Mouse (Mus musculus): Measurements from ENCODE around the gene Pten. TPM values are rescaled to one million over a fixed set of nuclear protein-coding genes. Genes with fewer than 3 reads are reported as not detected.
A peak's percentile ranks its signal among the peaks of the same experiment; 100 is the strongest.

Gene Pten
- total and polyA plus RNA-seq, 3 experiments: 24.1 to 41.5 (median 36.8) TPM

GRCm38 (mm10) chr19:32755792-32756635 is 1.3 kb upstream of the Pten start (continued):
- TF ChIP-seq MEF2A (IDR thresholded peaks at IDR 0.05; ENCODE audit: borderline replicate concordance, low read depth, low read length): peak; percentile 63; the same call in 1 of the 2 replicates
- TF ChIP-seq PAX5 (IDR thresholded peaks at IDR 0.05; ENCODE audit: low read length): no peak
- TF ChIP-seq USF1 (IDR thresholded peaks at IDR 0.05; ENCODE audit: low read depth, low read length): peak; percentile 90
- TF ChIP-seq SIN3A (IDR thresholded peaks at IDR 0.05; ENCODE audit: low read length): peak; percentile 89
- TF ChIP-seq NRF1 (IDR thresholded peaks at IDR 0.05; ENCODE audit: low read depth, low read length): peak; percentile 54
- TF ChIP-seq HCFC1 (IDR thresholded peaks at IDR 0.05; ENCODE audit: low read depth, low read length): peak; percentile 60; the same call in 1 of the 2 replicates
- peak; percentile 79 for TF ChIP-seq NELFE (IDR thresholded peaks at IDR 0.05; ENCODE audit: low read depth, low read length)
- peak; percentile 93 for TF ChIP-seq TBP (conservative IDR thresholded peaks at IDR 0.05; ENCODE audit: low read depth, low read length)
- no peak for TF ChIP-seq CHD1 (IDR thresholded peaks at IDR 0.05; ENCODE audit: low read depth, low read length)
- peak; percentile 37 for TF ChIP-seq SMC3 (IDR thresholded peaks at IDR 0.05; ENCODE audit: low read depth, low read length)
- peak; percentile 33; the same call in 1 of the 2 replicates for TF ChIP-seq ELF1 (IDR thresholded peaks at IDR 0.05; ENCODE audit: low read depth, low read length)
- peak in 1 of 2 experiments; percentile 53; a peak in 2 of 4 replicates for TF ChIP-seq CTCF (conservative IDR thresholded peaks at IDR 0.05 in 1 of 2, IDR thresholded peaks at IDR 0.05 in 1 of 2; ENCODE audit: low read depth in 2 of 2, low read length in 2 of 2)
- no peak for TF ChIP-seq ZC3H11A (IDR thresholded peaks at IDR 0.05; ENCODE audit: low read depth, low read length)

GRCm38 (mm10) chr19:32756636-32756899 is 729 bp upstream of the Pten start:
- Histone ChIP-seq H3K4me2 (ENCODE audit: insufficient read depth, low read depth, poor library complexity, severe bottlenecking) (peak overlapping the region; percentile 67), H3K4me1 (ENCODE audit: control insufficient read depth in 1 of 2, insufficient read depth in 2 of 2) (peaks cover 0 to 14% of the 10 kb centered on the region in 2 experiments; a peak in 2 of 4 replicates), H3K36me3 (replicated peaks in 1 of 2; ENCODE audit: control insufficient read depth in 1 of 2, insufficient read depth in 1 of 2, low read length in 1 of 2) (no peaks in the 10 kb centered on the region), H3K4me3 (replicated peaks in 1 of 3; ENCODE audit: low read depth in 2 of 3, low read length in 2 of 3, poor library complexity in 1 of 3) (peak overlapping the region; percentile 62 to 75 (median 66)), H3K27ac (ENCODE audit: insufficient read depth, low read depth) (peak overlapping the region; percentile 66), H3K79me2 (replicated peaks; ENCODE audit: control insufficient read depth, extremely low read depth, insufficient read depth, poor library complexity, severe bottlenecking) (peaks cover 31% of the 10 kb centered on the region), H3K27me3 (replicated peaks) (no peaks in the 10 kb centered on the region), H3K9ac (ENCODE audit: insufficient read depth, low read depth) (peak overlapping the region; percentile 58), H3K9me3 (replicated peaks; ENCODE audit: low read length) (no peaks in the 10 kb centered on the region)
- TF ChIP-seq MAZ (IDR thresholded peaks at IDR 0.05; ENCODE audit: low read depth, low read length): 0 out of 2 replicates have a peak, but pooled peaks have one; percentile 6
- TF ChIP-seq USF2 (conservative IDR thresholded peaks at IDR 0.05; ENCODE audit: low read depth, low read length): no peak
- TF ChIP-seq ZKSCAN1 (IDR thresholded peaks at IDR 0.05; ENCODE audit: borderline replicate concordance, low read depth, low read length): no peak
- TF ChIP-seq SIN3A (IDR thresholded peaks at IDR 0.05; ENCODE audit: low read length): peak; percentile 46; the same call in 1 of the 2 replicates
- TF ChIP-seq CTCF (conservative IDR thresholded peaks at IDR 0.05 in 1 of 2, IDR thresholded peaks at IDR 0.05 in 1 of 2; ENCODE audit: low read depth in 2 of 2, low read length in 2 of 2): peak in 1 of 2 experiments; percentile 30; a peak in 1 of 4 replicates
- DNase-seq (ENCODE audit: extremely low read depth): peak; percentile 55
- dilution Hi-C loops (cut with MboI; ENCODE audit: extremely low pct_ligation_motif_present, extremely low pct_unique_long_range_greater_than_20kb, low sequenced_read_pairs) (no loop called here), in situ Hi-C loops (cut with MboI; ENCODE audit: low pct_ligation_motif_present, low pct_unique_long_range_greater_than_20kb, low sequenced_read_pairs) (loop anchor here (5.0 to 25.0 kb wide), 4 partner anchors 39 to 456 kb away; no protein-coding TSS in a partner anchor)
